Mouse (Mus musculus) G1E (cell line): ENCODE data around the gene Prr7.

ENCODE experiments used
- CTCF ChIP-seq: IDR thresholded peaks from 2 replicates; pipeline ENCODE4 v1.5.1; 2012; ENCODE audit warnings: low read depth, low read length, inconsistent platforms, mixed read lengths
- GATA1 ChIP-seq: IDR thresholded peaks from 2 replicates; pipeline ENCODE4 v1.6.1; 2012; ENCODE audit warnings: borderline replicate concordance, low read length, inconsistent platforms, mixed read lengths
- TAL1 ChIP-seq: conservative IDR thresholded peaks from 2 replicates; pipeline ENCODE4 v1.6.1; 2012; ENCODE audit warnings: low read depth, low read length, inconsistent platforms, mixed read lengths

GRCm38 (mm10) chr13:55505810-55506209 lies 41.7 kb downstream of the Prr7 start:
- TF ChIP-seq CTCF (no peak), GATA1 (no peak), TAL1 (no peak)
